Mouse (Mus musculus): Measurements from ENCODE around the gene Pappa2.

Pappa2 gene

GRCm38 (mm10) chr1:158910661-158911060 lies 69.6 kb downstream of the Pappa2 start:
- DNase-seq (ENCODE audit: low spot score in 2 of 2) = no peak

GRCm38 (mm10) chr1:158897339-158897738 lies 83.0 kb downstream of the Pappa2 start:
- no peak for DNase-seq (ENCODE audit: low spot score in 2 of 2)

GRCm38 (mm10) chr1:158894441-158894840 lies 85.8 kb downstream of the Pappa2 start:
- no peak for DNase-seq (ENCODE audit: low spot score in 2 of 2)

GRCm38 (mm10) chr1:158875487-158875886 lies 104.8 kb downstream of the Pappa2 start:
- DNase-seq (ENCODE audit: low spot score in 2 of 2) = no peak

- DNase-seq (ENCODE audit: low spot score in 2 of 2) = no peak
These were observed 105.7 kb downstream of the Pappa2 start for GRCm38 (mm10) chr1:158874552-158875077.

GRCm38 (mm10) chr1:158873631-158874030 lies 106.7 kb downstream of the Pappa2 start:
- DNase-seq (ENCODE audit: low spot score in 2 of 2) = no peak

- no peak for DNase-seq (ENCODE audit: low spot score in 2 of 2)
These were observed 108.9 kb downstream of the Pappa2 start for GRCm38 (mm10) chr1:158871401-158871800.

GRCm38 (mm10) chr1:158860190-158860589 lies 120.1 kb downstream of the Pappa2 start:
- DNase-seq (ENCODE audit: low spot score in 2 of 2) = no peak

- DNase-seq (ENCODE audit: low spot score in 2 of 2) = no peak
These were observed 126.1 kb downstream of the Pappa2 start for GRCm38 (mm10) chr1:158853936-158854882.

- peak in 1 of 2 experiments; percentile 13 for DNase-seq (ENCODE audit: low spot score in 2 of 2)
These were observed 127.3 kb downstream of the Pappa2 start for GRCm38 (mm10) chr1:158852836-158853567.

- DNase-seq (ENCODE audit: low spot score in 2 of 2) = no peak
These were observed 129.8 kb downstream of the Pappa2 start for GRCm38 (mm10) chr1:158850459-158850858.

GRCm38 (mm10) chr1:158844604-158845003 lies 135.7 kb downstream of the Pappa2 start:
- DNase-seq (ENCODE audit: low spot score in 2 of 2) = no peak

- no peak for DNase-seq (ENCODE audit: low spot score in 2 of 2)
These were observed 143.1 kb downstream of the Pappa2 start for GRCm38 (mm10) chr1:158837151-158837550.

- no peak for DNase-seq (ENCODE audit: low spot score in 2 of 2)
These were observed 150.1 kb downstream of the Pappa2 start for GRCm38 (mm10) chr1:158830152-158830551.

GRCm38 (mm10) chr1:158827931-158828330 lies 152.4 kb downstream of the Pappa2 start:
- no peak for DNase-seq (ENCODE audit: low spot score in 2 of 2)

- DNase-seq (ENCODE audit: low spot score in 2 of 2) = no peak
These were observed 160.6 kb downstream of the Pappa2 start for GRCm38 (mm10) chr1:158819676-158820075.

- DNase-seq (ENCODE audit: low spot score in 2 of 2) = no peak
These were observed 163.8 kb downstream of the Pappa2 start for GRCm38 (mm10) chr1:158816479-158816878.

GRCm38 (mm10) chr1:158811887-158812286 lies 168.4 kb downstream of the Pappa2 start:
- DNase-seq (ENCODE audit: low spot score in 2 of 2) = no peak

GRCm38 (mm10) chr1:158775486-158775885 lies 204.8 kb downstream of the Pappa2 start:
- no peak for DNase-seq (ENCODE audit: low spot score in 2 of 2)

- no peak for DNase-seq (ENCODE audit: low spot score in 2 of 2)
These were observed 207.2 kb downstream of the Pappa2 start for GRCm38 (mm10) chr1:158773102-158773501.

GRCm38 (mm10) chr1:158770756-158771155 lies 209.5 kb downstream of the Pappa2 start:
- DNase-seq (ENCODE audit: low spot score in 2 of 2) = no peak

- DNase-seq (ENCODE audit: low spot score in 2 of 2) = no peak
These were observed 210.1 kb downstream of the Pappa2 start for GRCm38 (mm10) chr1:158770036-158770655.
